Mouse (Mus musculus): ENCODE data around the gene Atp11c. TPM values are rescaled to one million over a fixed set of nuclear protein-coding genes. Genes with fewer than 3 reads are reported as not detected.

Atp11c gene
- polyA plus RNA-seq, 1 experiment from 2014 or later: 2.4 TPM

DNA sequence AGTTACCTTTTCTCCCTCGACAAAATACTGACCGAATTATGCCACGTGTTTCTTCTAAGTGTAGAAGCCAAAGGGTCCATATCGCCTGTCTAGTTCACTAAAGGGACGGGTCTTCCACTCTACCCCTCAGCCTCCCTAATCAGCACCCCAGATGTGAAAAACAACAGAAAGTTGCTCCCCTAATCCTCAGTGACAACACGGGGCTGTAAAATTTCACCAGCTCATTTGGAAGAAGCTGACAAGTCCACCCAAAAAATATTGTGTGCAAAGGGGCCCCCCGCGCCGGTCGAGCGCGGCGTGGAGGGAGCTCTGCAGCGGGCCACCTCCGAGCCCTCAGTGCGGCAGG lies 45.4 kb downstream of the Atp11c start:
- H3K36me3 ChIP-seq (ENCODE audit: control insufficient read depth, insufficient read depth): no peaks in the 10 kb centered on the region
- ATAC-seq: no peak
- no peak overlapping the region for H3K9ac ChIP-seq (ENCODE audit: low read depth, low read length)
- H3K9me3 ChIP-seq (ENCODE audit: control insufficient read depth): no peaks in the 10 kb centered on the region
- peak overlapping the region; percentile 50 for H3K4me3 ChIP-seq (ENCODE audit: low read depth, low read length)
- no peaks in the 10 kb centered on the region; the same call in none of the 2 replicates for H3K27me3 ChIP-seq (replicated peaks; ENCODE audit: control insufficient read depth, insufficient read depth, low read length)
- no peaks in the 10 kb centered on the region for H3K4me1 ChIP-seq (replicated peaks; ENCODE audit: control insufficient read depth, insufficient read depth, low read length)
- peak overlapping the region; percentile 78 for H3K4me2 ChIP-seq (replicated peaks; ENCODE audit: low read depth)
- TF ChIP-seq CTCF (IDR thresholded peaks at IDR 0.05; ENCODE audit: low read depth): no peak
- 18% methylated on average over 16 of the region's 16 CpGs for WGBS
- no peak overlapping the region for H3K27ac ChIP-seq (ENCODE audit: low read depth, low read length)

DNA sequence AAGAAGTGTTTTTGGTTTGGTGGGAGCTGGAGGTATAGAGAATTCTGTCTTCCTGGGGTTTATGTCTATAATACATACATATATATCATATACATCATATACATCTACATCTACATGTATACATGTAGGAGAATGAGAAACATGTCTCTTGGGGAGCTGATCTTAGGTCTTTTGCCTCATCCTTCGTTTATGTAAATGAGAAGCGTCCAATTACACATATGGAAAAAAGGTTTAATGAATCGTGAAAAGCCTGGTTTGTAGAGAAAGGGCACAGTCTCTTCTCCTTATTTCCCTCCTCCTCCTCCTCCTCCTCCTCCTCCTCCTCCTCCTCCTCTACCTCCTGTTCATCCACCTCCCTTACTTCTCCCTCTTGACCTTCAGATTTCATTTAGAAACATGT lies 46.6 kb downstream of the Atp11c start:
- WGBS: 44% methylated on average over 3 of the region's 3 CpGs
- no peaks in the 10 kb centered on the region; the same call in none of the 2 replicates for H3K27me3 ChIP-seq (replicated peaks; ENCODE audit: control insufficient read depth, insufficient read depth, low read length)
- H3K9ac ChIP-seq (ENCODE audit: low read depth, low read length): no peak overlapping the region
- H3K9me3 ChIP-seq (ENCODE audit: control insufficient read depth): no peaks in the 10 kb centered on the region
- no peak overlapping the region for H3K4me2 ChIP-seq (replicated peaks; ENCODE audit: low read depth)
- ATAC-seq: no peak
- no peaks in the 10 kb centered on the region for H3K36me3 ChIP-seq (ENCODE audit: control insufficient read depth, insufficient read depth)
- H3K4me1 ChIP-seq (replicated peaks; ENCODE audit: control insufficient read depth, insufficient read depth, low read length): no peaks in the 10 kb centered on the region
- no peak overlapping the region for H3K27ac ChIP-seq (ENCODE audit: low read depth, low read length)
- TF ChIP-seq CTCF (IDR thresholded peaks at IDR 0.05; ENCODE audit: low read depth): no peak
- no peak overlapping the region for H3K4me3 ChIP-seq (ENCODE audit: low read depth, low read length)

DNA sequence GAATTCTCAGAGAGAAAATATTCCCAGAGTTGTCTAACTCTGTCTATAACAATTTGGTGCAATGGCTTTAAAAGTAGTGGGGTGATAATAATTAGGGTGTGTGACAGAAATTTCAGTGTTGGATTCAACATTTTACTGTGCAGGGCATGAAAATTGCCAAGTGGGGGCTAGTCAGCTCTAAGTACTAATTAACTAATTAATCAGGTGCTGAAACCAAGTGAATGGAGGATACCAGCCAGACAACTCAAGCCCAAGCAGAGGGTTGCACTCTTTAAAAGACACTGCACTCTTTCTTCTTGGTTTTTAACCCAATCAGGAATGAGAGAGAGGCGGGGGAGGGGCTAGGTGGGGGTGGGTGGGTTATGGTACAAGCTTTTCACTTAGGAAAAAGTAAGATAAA lies 47.1 kb downstream of the Atp11c start:
- Histone ChIP-seq H3K4me2 (replicated peaks; ENCODE audit: low read depth) (no peak overlapping the region), H3K27ac (ENCODE audit: low read depth, low read length) (no peak overlapping the region), H3K4me3 (ENCODE audit: low read depth, low read length) (no peak overlapping the region), H3K9ac (ENCODE audit: low read depth, low read length) (no peak overlapping the region), H3K27me3 (replicated peaks; ENCODE audit: control insufficient read depth, insufficient read depth, low read length) (no peaks in the 10 kb centered on the region; the same call in none of the 2 replicates), H3K4me1 (replicated peaks; ENCODE audit: control insufficient read depth, insufficient read depth, low read length) (no peaks in the 10 kb centered on the region), H3K9me3 (ENCODE audit: control insufficient read depth) (no peaks in the 10 kb centered on the region), H3K36me3 (ENCODE audit: control insufficient read depth, insufficient read depth) (no peaks in the 10 kb centered on the region)
- no peak for ATAC-seq
- WGBS: 38% methylated on average over 1 of the region's 1 CpGs
- no peak for TF ChIP-seq CTCF (IDR thresholded peaks at IDR 0.05; ENCODE audit: low read depth)

DNA sequence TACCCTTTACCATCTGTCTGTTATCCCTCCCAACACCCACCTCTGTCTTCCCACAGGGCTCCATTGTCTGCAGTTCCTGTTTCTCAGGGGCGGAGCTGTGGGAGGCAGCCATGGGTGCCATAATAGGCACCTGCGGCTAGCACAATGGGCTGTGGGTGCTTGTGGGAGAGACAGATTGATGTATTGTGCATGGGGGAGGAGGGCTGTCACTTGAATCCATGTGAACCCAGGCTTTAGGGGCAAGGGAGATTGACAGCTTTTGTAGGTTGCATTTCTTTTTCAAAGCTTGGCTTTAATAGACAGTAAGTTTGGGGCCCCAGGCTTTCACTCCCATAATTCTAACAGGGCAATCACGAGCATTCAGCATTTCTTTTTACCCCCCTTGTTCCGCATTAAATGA lies 48.4 kb downstream of the Atp11c start:
- 54% methylated on average over 4 of the region's 4 CpGs for WGBS
- Histone ChIP-seq H3K4me2 (replicated peaks; ENCODE audit: low read depth) (no peak overlapping the region), H3K36me3 (ENCODE audit: control insufficient read depth, insufficient read depth) (no peaks in the 10 kb centered on the region), H3K9me3 (ENCODE audit: control insufficient read depth) (no peaks in the 10 kb centered on the region), H3K27ac (ENCODE audit: low read depth, low read length) (no peak overlapping the region), H3K27me3 (replicated peaks; ENCODE audit: control insufficient read depth, insufficient read depth, low read length) (no peaks in the 10 kb centered on the region; the same call in none of the 2 replicates), H3K9ac (ENCODE audit: low read depth, low read length) (no peak overlapping the region), H3K4me3 (ENCODE audit: low read depth, low read length) (no peak overlapping the region), H3K4me1 (replicated peaks; ENCODE audit: control insufficient read depth, insufficient read depth, low read length) (no peaks in the 10 kb centered on the region)
- TF ChIP-seq CTCF (IDR thresholded peaks at IDR 0.05; ENCODE audit: low read depth): no peak
- ATAC-seq: no peak

GRCm38 (mm10) chrX:60542901-60543300 lies 49.6 kb downstream of the Atp11c start:
- H3K4me3 ChIP-seq (ENCODE audit: low read depth, low read length): no peak overlapping the region
- H3K4me1 ChIP-seq (replicated peaks; ENCODE audit: control insufficient read depth, insufficient read depth, low read length): no peaks in the 10 kb centered on the region
- no peak for ATAC-seq
- no peak overlapping the region for H3K9ac ChIP-seq (ENCODE audit: low read depth, low read length)
- H3K36me3 ChIP-seq (ENCODE audit: control insufficient read depth, insufficient read depth): no peaks in the 10 kb centered on the region
- 65% methylated on average over 1 of the region's 1 CpGs for WGBS
- no peaks in the 10 kb centered on the region; the same call in none of the 2 replicates for H3K27me3 ChIP-seq (replicated peaks; ENCODE audit: control insufficient read depth, insufficient read depth, low read length)
- TF ChIP-seq CTCF (IDR thresholded peaks at IDR 0.05; ENCODE audit: low read depth): no peak
- no peaks in the 10 kb centered on the region for H3K9me3 ChIP-seq (ENCODE audit: control insufficient read depth)
- H3K4me2 ChIP-seq (replicated peaks; ENCODE audit: low read depth): no peak overlapping the region
- H3K27ac ChIP-seq (ENCODE audit: low read depth, low read length): no peak overlapping the region

- Histone ChIP-seq H3K4me3 (ENCODE audit: low read depth, low read length) (no peak within 1 kb of the TSS), H3K27ac (ENCODE audit: low read depth, low read length) (no peak within 1 kb of the TSS), H3K4me2 (replicated peaks; ENCODE audit: low read depth) (no peak within 1 kb of the TSS), H3K36me3 (ENCODE audit: control insufficient read depth, insufficient read depth) (no peaks in the 10 kb centered on the region), H3K9ac (ENCODE audit: low read depth, low read length) (no peak within 1 kb of the TSS), H3K9me3 (ENCODE audit: control insufficient read depth) (no peaks in the 10 kb centered on the region), H3K27me3 (replicated peaks; ENCODE audit: control insufficient read depth, insufficient read depth, low read length) (no peaks in the 10 kb centered on the region), H3K4me1 (replicated peaks; ENCODE audit: control insufficient read depth, insufficient read depth, low read length) (no peaks in the 10 kb centered on the region)
- TF ChIP-seq CTCF (IDR thresholded peaks at IDR 0.05; ENCODE audit: low read depth): no peak
- no peak for ATAC-seq
These were observed 53.3 kb downstream of the Atp11c start, which contains the start of gene Gm7073 for GRCm38 (mm10) chrX:60539149-60539548. Gene Gm7073 (minus strand): TSS chrX:60539249.

DNA sequence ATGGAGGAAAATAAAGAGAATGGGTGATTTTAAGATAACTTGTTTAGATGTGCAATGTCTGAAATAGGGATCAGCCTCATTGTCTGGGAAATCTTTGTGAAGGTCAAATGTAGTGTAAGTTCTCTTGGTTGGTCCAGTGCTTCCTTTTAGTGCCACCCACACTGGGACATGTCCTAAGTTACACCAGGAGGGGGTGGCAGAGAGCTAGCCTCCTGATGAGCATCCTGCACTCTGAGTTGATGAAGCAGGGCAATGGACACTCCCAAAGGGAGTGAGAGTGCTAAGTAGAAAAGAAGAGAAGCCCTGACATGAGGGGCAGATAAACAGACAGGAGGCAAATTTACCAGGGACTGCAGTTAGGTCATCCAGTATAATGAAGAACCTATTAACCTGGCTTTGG lies 88.5 kb downstream of the Atp11c start:
- no peaks in the 10 kb centered on the region for H3K36me3 ChIP-seq (ENCODE audit: control insufficient read depth, insufficient read depth)
- no peaks in the 10 kb centered on the region for H3K9me3 ChIP-seq (ENCODE audit: control insufficient read depth)
- no peak overlapping the region for H3K9ac ChIP-seq (ENCODE audit: low read depth, low read length)
- no peaks in the 10 kb centered on the region for H3K4me1 ChIP-seq (replicated peaks; ENCODE audit: control insufficient read depth, insufficient read depth, low read length)
- H3K4me3 ChIP-seq (ENCODE audit: low read depth, low read length): no peak overlapping the region
- H3K27me3 ChIP-seq (replicated peaks; ENCODE audit: control insufficient read depth, insufficient read depth, low read length): no peaks in the 10 kb centered on the region
- H3K4me2 ChIP-seq (replicated peaks; ENCODE audit: low read depth): no peak overlapping the region
- H3K27ac ChIP-seq (ENCODE audit: low read depth, low read length): no peak overlapping the region
- TF ChIP-seq CTCF (IDR thresholded peaks at IDR 0.05; ENCODE audit: low read depth): peak; percentile 71
- no peak for ATAC-seq

Data from intestine, postnatal 0 days (tissue).